Mouse (Mus musculus) kidney, adult 11 months (tissue): Measurements from ENCODE around the gene Fez1.

Experiments used
- DNase-seq: peaks from one replicate; pipeline ENCODE4 v3.0.0; 2022

The Fez1 gene

GRCm38 (mm10) chr9:36821644-36822000 lies at the start of gene Fez1:
TSS of gene Fez1 (plus strand) at chr9:36821864.
- DNase-seq = no peak

- DNase-seq = no peak
Observed at GRCm38 (mm10) chr9:36783921-36784320, 37.7 kb upstream of the Fez1 start.

- DNase-seq = no peak
Observed at GRCm38 (mm10) chr9:36792191-36792590, 29.5 kb upstream of the Fez1 start.

- no peak for DNase-seq
Observed at GRCm38 (mm10) chr9:36794487-36794886, 27.2 kb upstream of the Fez1 start.

GRCm38 (mm10) chr9:36795556-36795955 lies 26.1 kb upstream of the Fez1 start:
- DNase-seq = no peak

- DNase-seq = no peak
Observed at GRCm38 (mm10) chr9:36796224-36796623, 25.4 kb upstream of the Fez1 start.

- peak; percentile 92 for DNase-seq
Observed at GRCm38 (mm10) chr9:36796781-36797555, 24.7 kb upstream of the Fez1 start, which contains the start of gene Ei24. TSS of gene Ei24 (minus strand) at chr9:36797393.

GRCm38 (mm10) chr9:36801961-36802360 lies 19.7 kb upstream of the Fez1 start:
- no peak for DNase-seq

GRCm38 (mm10) chr9:36802951-36803350 lies 18.7 kb upstream of the Fez1 start:
- DNase-seq = no peak

- no peak for DNase-seq
Observed at GRCm38 (mm10) chr9:36803386-36803785, 18.3 kb upstream of the Fez1 start.

- DNase-seq = no peak
Observed at GRCm38 (mm10) chr9:36803926-36804325, 17.7 kb upstream of the Fez1 start.

GRCm38 (mm10) chr9:36805256-36805975 lies 16.2 kb upstream of the Fez1 start:
- DNase-seq = peak; percentile 6

- no peak for DNase-seq
Observed at GRCm38 (mm10) chr9:36808126-36808785, 13.4 kb upstream of the Fez1 start.

GRCm38 (mm10) chr9:36814486-36814885 lies 7.2 kb upstream of the Fez1 start:
- DNase-seq = no peak

GRCm38 (mm10) chr9:36818905-36819304 lies 2.8 kb upstream of the Fez1 start:
- no peak for DNase-seq

- no peak for DNase-seq
Observed at GRCm38 (mm10) chr9:36820969-36821643, 558 bp upstream of the Fez1 start.

- DNase-seq = no peak
Observed at GRCm38 (mm10) chr9:36822024-36822423, 360 bp downstream of the Fez1 start.

- DNase-seq = no peak
Observed at GRCm38 (mm10) chr9:36826612-36827363, 5.1 kb downstream of the Fez1 start.

GRCm38 (mm10) chr9:36831401-36831800 lies 9.7 kb downstream of the Fez1 start:
- no peak for DNase-seq

GRCm38 (mm10) chr9:36832529-36832928 lies 10.9 kb downstream of the Fez1 start:
- DNase-seq = peak; percentile 26

GRCm38 (mm10) chr9:36833043-36833881 lies 11.6 kb downstream of the Fez1 start:
- no peak for DNase-seq
